Mouse (Mus musculus) testis, adult 2 months (tissue): ENCODE results near the gene Nfatc2. TPM values are rescaled to one million over a fixed set of nuclear protein-coding genes. Genes with fewer than 3 reads are reported as not detected.
A peak's percentile ranks its signal among the peaks of the same experiment; 100 is the strongest.

Experiments
- H3K27ac ChIP-seq: fragments of 200-500 bp; 2 replicates; pipeline ENCODE4 v1.5.1; 2012; ENCODE audit warnings: low read depth, low read length; ENCODE audit not compliant: control insufficient read depth, insufficient read depth
- H3K27me3 ChIP-seq: fragments of 200-500 bp; 2 replicates; pipeline ENCODE4 v1.6.1; 2012; ENCODE audit warnings: mild to moderate bottlenecking, low read length, moderate library complexity; ENCODE audit not compliant: control insufficient read depth, insufficient read depth
- H3K36me3 ChIP-seq: fragments of 200-500 bp; 2 replicates; pipeline ENCODE4 v1.6.1; 2012; ENCODE audit warnings: mild to moderate bottlenecking, low read length; ENCODE audit not compliant: control insufficient read depth, insufficient read depth
- H3K4me1 ChIP-seq: fragments of 200-500 bp; 2 replicates; pipeline ENCODE4 v1.6.1; 2012; ENCODE audit warnings: low read length; ENCODE audit not compliant: control insufficient read depth, insufficient read depth
- H3K4me3 ChIP-seq: fragments of 200-500 bp; 2 replicates; pipeline ENCODE4 v1.5.1; 2012; ENCODE audit warnings: low read depth, mild to moderate bottlenecking, low read length, moderate library complexity, mixed read lengths; ENCODE audit not compliant: control insufficient read depth
- CTCF ChIP-seq: fragments of 200-500 bp; IDR thresholded peaks from 2 replicates; pipeline ENCODE4 v1.5.1; 2012; ENCODE audit warnings: low read depth, mild to moderate bottlenecking, inconsistent platforms, low read length, moderate library complexity; ENCODE audit not compliant: control insufficient read depth, insufficient read depth, insufficient replicate concordance
- POLR2A ChIP-seq: fragments of 200-500 bp; IDR thresholded peaks from 2 replicates; pipeline ENCODE4 v1.6.1; 2012; ENCODE audit warnings: low read depth, mild to moderate bottlenecking, inconsistent platforms, low read length, moderate library complexity; ENCODE audit not compliant: control insufficient read depth
- polyA plus RNA-seq: library from polyadenylated mRNA; depleted of rRNA; stranded (reverse); fragments of >200 nt; gene quantifications from 2 replicates; pipeline ENCODE4 v1.2.3, GENCODE M21; 2012

Nfatc2 gene
- polyA plus RNA-seq, 1 experiment = 2.1 TPM

DNA sequence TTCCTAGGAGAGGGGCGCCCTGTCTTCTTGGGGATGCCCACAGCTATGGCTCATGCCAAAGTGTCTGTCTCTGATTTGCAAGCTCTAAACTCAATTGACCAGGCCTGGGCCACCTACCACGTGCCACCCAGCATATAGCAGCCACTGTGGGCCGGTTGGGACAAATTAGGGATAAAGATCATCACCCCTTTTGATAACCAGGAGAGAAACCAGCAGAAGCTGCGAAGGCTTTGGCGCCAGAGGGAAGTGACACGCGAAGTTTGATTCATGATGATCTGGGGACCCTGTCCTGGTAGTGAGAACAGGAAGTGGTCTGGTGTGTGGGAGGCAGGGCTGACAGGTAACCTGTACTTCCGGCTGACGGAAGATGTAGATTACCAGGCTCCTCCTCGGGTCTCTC is 10.9 kb downstream of the Nfatc2 start:
- no peak overlapping the region for H3K27ac ChIP-seq
- peak overlapping the region; percentile 4; the same call in 1 of the 2 replicates for H3K4me3 ChIP-seq
- TF ChIP-seq POLR2A (no peak), CTCF (no peak)
- H3K36me3 ChIP-seq = no peaks in the 10 kb centered on the region
- H3K27me3 ChIP-seq = no peaks in the 10 kb centered on the region
- peaks cover 19% of the 10 kb centered on the region for H3K4me1 ChIP-seq

DNA sequence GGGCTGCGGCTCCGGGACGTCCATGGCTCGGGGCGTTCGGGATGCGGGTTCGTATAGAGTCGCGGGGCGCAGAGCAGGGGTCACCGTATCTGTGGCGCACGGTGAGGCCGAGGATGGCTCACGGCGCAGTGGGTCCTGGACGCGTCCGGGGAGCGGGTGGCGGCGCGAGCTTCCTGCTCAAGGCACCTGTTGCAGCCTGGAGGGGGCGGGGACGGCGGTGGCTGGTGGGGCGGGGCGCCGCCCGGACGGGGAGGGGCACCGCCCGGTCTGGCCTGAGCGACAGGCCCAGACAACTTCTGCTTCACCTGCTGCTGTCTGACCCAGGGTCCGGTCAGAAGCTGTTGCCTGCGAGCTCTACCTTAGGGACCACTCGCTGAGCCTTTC is 11.3 kb downstream of the Nfatc2 start:
- H3K4me3 ChIP-seq = peak overlapping the region; percentile 72
- no peak overlapping the region for H3K27ac ChIP-seq
- no peak for TF ChIP-seq CTCF
- TF ChIP-seq POLR2A = no peak
- H3K27me3 ChIP-seq = no peaks in the 10 kb centered on the region
- H3K4me1 ChIP-seq = peaks cover 21% of the 10 kb centered on the region
- H3K36me3 ChIP-seq = no peaks in the 10 kb centered on the region

DNA sequence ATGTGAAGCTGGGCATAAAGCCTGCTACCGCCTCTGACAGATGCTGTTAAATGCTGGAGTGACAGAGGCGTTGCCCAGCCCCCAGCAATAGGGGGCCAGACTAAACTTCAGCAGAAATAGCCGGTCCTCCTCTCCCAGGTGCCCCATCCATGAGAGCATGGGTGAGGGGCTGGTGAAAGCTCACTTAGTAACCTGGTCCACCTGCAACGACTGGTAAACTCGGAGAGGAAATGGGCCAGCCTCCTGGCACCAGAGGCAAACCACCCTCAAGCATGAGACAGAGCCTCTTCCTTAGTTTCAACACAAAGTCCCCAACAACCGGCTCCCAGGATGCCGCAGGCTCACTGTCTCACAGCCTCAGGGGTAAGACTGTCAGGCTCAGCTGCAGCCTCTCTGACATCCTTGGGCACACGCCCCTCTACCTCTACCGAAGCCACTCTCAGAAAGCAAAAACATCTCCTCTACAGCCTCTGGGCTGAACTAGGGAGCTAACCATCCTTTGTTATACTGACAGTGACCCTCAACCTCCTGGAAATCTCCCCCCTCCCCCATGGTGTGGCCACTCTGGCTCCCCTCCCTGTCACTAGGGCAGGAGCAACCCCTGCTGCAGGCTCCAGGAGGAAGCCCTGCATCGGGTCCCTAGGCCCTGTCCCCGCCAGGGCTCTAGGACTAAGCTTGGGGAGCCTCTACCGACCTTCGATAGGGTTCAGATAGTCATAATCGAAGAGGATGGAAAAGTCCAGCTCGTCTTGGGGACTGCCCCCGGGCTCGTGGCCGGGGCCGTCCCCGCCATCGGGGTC is 11.9 kb downstream of the Nfatc2 start:
- Histone ChIP-seq H3K36me3 (no peaks in the 10 kb centered on the region), H3K4me1 (peaks cover 21% of the 10 kb centered on the region), H3K27ac (no peak overlapping the region), H3K4me3 (peak overlapping the region; percentile 72), H3K27me3 (no peaks in the 10 kb centered on the region)
- TF ChIP-seq CTCF (no peak), POLR2A (no peak)

DNA sequence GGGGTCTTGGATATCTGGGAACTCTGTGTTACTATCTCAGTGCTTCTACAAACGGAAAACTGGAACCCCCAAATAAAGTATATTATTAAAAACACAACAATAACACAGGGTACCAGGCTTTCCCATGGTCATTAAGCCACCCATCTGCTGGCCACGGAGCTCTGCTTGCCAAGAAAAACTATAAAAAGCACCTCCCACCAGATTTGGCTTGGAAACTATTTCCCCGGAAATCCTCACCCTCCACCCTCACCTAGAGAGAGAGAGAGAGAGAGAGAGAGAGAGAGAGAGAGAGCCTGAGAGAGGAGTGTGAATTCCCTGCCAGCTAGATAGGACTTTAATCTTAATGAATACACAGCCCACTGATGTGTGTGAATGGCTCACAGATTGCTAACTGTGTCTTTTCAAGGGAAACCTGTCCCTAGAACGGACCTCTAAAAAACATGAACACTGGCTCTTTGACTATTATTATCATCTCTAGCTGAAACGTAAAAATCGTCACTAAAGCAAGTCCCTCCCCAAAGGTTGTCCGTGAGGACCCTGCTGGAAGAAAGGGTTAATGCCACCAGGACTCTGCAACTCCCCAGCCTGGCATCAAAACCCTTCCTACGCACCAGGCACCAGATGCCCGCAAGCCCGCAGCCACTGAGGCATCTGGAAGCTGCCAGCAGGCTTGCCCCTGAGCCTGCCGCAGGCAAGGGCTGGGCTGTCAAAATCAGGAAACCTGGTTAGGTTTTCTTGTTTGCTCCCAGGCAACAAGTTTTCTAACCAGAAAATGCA is 12.7 kb downstream of the Nfatc2 start:
- Histone ChIP-seq H3K27ac (no peak overlapping the region), H3K36me3 (no peaks in the 10 kb centered on the region), H3K27me3 (no peaks in the 10 kb centered on the region), H3K4me1 (peaks cover 21% of the 10 kb centered on the region), H3K4me3 (no peak overlapping the region)
- TF ChIP-seq POLR2A (no peak), CTCF (no peak)

DNA sequence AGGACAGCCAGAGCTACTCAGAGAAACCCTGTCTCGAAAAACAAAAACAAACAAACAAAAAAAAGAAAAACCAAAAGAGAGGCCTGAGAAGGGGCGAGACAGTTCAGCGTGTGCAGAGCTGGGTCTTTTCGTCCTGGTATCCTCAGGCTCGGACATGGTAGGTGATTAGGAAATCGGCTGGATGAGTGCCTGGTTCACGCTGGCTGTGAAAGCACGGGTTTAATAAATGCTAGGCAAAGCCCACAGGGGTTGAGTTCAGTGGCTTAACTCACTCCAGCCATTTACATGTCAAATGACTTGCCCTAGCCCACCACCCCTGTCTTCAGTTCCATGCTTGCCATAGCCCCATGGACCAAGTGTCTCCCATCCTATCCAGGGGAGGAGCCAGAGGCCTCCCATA is 14.3 kb downstream of the Nfatc2 start:
- TF ChIP-seq CTCF = no peak
- TF ChIP-seq POLR2A = no peak
- Histone ChIP-seq H3K27ac (no peak overlapping the region), H3K36me3 (no peaks in the 10 kb centered on the region), H3K4me3 (no peak overlapping the region), H3K27me3 (no peaks in the 10 kb centered on the region), H3K4me1 (peaks cover 21% of the 10 kb centered on the region)

DNA sequence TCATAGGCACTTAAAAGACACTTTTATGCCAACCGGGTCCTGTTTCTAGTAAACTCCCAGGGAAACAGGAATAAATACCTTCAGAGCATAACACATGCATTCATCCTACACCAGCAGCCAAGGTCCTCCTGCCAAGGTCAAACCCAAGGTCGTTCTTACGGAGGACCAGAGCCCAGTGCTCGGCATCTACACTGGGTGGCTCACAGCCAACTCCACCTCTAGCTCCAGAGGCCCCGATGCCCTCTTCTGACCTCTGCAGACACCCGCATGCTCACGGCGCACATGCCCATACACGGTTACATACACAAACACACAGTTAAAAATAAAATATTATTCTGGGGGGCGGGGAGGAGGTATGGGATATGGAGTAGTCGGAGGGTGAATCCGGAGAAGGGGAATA is 14.9 kb downstream of the Nfatc2 start:
- peaks cover 21% of the 10 kb centered on the region for H3K4me1 ChIP-seq
- no peaks in the 10 kb centered on the region for H3K27me3 ChIP-seq
- no peak for TF ChIP-seq POLR2A
- no peak for TF ChIP-seq CTCF
- H3K36me3 ChIP-seq = no peaks in the 10 kb centered on the region
- no peak overlapping the region for H3K27ac ChIP-seq
- H3K4me3 ChIP-seq = peak overlapping the region; percentile 56

DNA sequence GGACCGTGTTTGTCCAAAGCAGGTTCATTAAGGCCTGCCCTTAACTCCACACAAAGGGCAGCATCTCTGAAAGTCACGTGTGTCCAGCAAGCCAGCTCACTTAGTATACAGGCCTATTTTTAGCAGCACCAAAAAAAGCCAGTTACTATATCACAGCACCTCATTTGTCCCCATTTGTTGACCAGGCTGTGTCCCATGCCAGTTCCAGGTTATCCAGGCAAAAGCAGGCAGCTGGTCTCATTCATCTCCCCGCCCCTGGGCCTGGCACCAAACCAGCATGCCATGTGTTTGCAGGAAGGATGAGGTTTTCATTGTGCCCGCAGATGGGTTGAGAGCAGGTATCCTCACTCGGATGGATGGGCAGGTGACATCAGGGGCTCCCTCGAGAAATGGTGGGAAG is 16.6 kb downstream of the Nfatc2 start:
- Histone ChIP-seq H3K4me3 (peak overlapping the region; percentile 46), H3K4me1 (peaks cover 9% of the 10 kb centered on the region)
- TF ChIP-seq POLR2A = no peak
- TF ChIP-seq CTCF = no peak

More for the DNA sequence above, 16.6 kb downstream of the Nfatc2 start:
- Histone ChIP-seq H3K36me3 (no peaks in the 10 kb centered on the region), H3K27ac (no peak overlapping the region), H3K27me3 (no peaks in the 10 kb centered on the region)
